Mouse (Mus musculus) limb, embryonic 11.5 days (tissue): ENCODE results near the gene B9d1. TPM values are rescaled to one million over a fixed set of nuclear protein-coding genes. Genes with fewer than 3 reads are reported as not detected.
A peak's percentile ranks its signal among the peaks of the same experiment; 100 is the strongest.

Source experiments
- ATAC-seq: fragments of 200-750 bp; cut with Nextera tagmentation; 2 replicates; pipeline ENCODE4 v1.8.0; 2017; ENCODE audit warnings: low read depth; ENCODE audit not compliant: insufficient number of reproducible peaks, low FRiP score, low TSS enrichment
- DNase-seq: peaks from one replicate; pipeline ENCODE4 v3.0.0-alpha.2; 2015; ENCODE audit warnings: low spot score
- H3K27ac ChIP-seq: fragments of 300-500 bp; sonication (generic); replicated peaks from 2 replicates; pipeline ENCODE4 v1.5.1; 2014; ENCODE audit warnings: low read depth, mild to moderate bottlenecking, low read length
- H3K27me3 ChIP-seq: fragments of 300-500 bp; sonication (generic); 2 replicates; pipeline ENCODE4 v1.6.1; 2014; ENCODE audit warnings: mild to moderate bottlenecking, low read length, mixed read lengths; ENCODE audit not compliant: control insufficient read depth, insufficient read depth
- H3K36me3 ChIP-seq: fragments of 300-500 bp; sonication (generic); 2 replicates; pipeline ENCODE4 v1.6.1; 2014; ENCODE audit warnings: mild to moderate bottlenecking, low read length, moderate library complexity, mixed read lengths; ENCODE audit not compliant: control insufficient read depth, insufficient read depth
- H3K4me1 ChIP-seq: fragments of 300-500 bp; sonication (generic); 2 replicates; pipeline ENCODE4 v1.6.1; 2014; ENCODE audit warnings: low read length, mixed read lengths; ENCODE audit not compliant: control insufficient read depth, insufficient read depth
- H3K4me2 ChIP-seq: fragments of 300-500 bp; sonication (generic); 2 replicates; pipeline ENCODE4 v1.6.1; 2014; ENCODE audit warnings: low read depth, mild to moderate bottlenecking, moderate library complexity; ENCODE audit not compliant: severe bottlenecking
- H3K4me3 ChIP-seq: fragments of 300-500 bp; sonication (generic); 2 replicates; pipeline ENCODE4 v1.5.1; 2014; ENCODE audit warnings: low read depth, low read length
- H3K9ac ChIP-seq: fragments of 300-500 bp; sonication (generic); 2 replicates; pipeline ENCODE4 v1.6.1; 2014; ENCODE audit warnings: mild to moderate bottlenecking, low read length
- H3K9me3 ChIP-seq: fragments of 300-500 bp; sonication (generic); 2 replicates; pipeline ENCODE4 v1.6.1; 2016; ENCODE audit warnings: low read length; ENCODE audit not compliant: control insufficient read depth
- WGBS: fragments of 180-500 bp; shearing (Covaris S2); extraction: QIAGEN DNeasy Blood & Tissue Kit; methylation state at CpG from one replicate; pipeline ENCODE4 v1.1.7; 2014; 5-methylcytosine and 5-hydroxymethylcytosine counted together
- polyA plus RNA-seq: library from polyadenylated mRNA; unstranded; fragments of >200 nt; fragmentation: Nextera tagmentation; extraction: Ambion mirVana; gene quantifications from 2 replicates; pipeline ENCODE4 v1.2.1, GENCODE M21; 2014

Gene B9d1
- polyA plus RNA-seq, 1 experiment from 2014 or later = 40.9 TPM

DNA sequence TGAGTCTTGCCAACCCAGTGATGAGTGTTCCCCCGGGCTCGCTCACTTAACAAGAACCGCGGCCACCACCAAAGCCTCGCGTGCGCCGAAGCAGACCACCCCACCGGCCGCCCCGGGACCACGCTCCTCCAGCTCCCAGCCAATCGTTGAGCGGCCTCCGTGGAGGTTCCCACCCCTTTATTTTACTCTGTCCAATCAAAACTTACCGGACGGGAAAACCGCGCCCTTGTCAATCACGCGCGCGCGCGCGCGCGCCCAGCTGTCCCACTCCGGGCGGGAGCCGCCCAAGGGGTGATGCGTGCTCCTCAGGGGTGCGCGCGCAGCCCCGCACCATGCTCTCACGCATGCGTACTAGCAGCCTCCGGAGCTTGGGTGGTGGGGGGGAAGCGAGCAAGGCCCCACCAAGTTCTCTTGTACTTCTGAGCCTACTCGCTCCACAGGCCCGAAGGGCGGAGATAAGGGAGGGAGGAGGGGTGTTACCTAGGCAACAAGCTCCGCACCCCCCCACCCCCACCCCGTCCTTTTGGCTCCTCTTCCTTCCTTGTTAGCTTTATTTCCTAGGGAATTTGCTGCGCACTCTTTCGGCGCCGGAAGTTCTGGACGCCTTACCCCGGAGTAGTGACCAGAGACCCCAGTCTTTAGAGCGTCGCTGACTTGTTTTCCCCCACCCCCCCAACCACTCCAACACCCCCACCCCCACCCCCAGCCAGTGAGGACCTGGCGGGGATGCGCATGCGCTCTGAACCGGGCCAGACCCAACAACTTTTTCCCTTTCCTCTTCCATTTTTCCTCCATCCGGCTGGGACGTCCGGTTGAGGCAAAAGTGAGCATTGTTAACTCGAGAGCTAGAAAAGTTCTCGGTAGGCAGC is 10.6 kb upstream of the B9d1 start, which contains the start of gene Mapk7:
Gene Mapk7, minus strand, starts transcription at position 278 of the 869 bp plus-strand sequence.
- peaks cover 18% of the 10 kb centered on the region for H3K36me3 ChIP-seq
- under 1% methylated on average over 56 of the region's 62 CpGs for WGBS
- H3K9me3 ChIP-seq = no peaks in the 10 kb centered on the region
- H3K4me3 ChIP-seq = peak within 1 kb of the TSS; percentile 84
- H3K4me2 ChIP-seq = peak within 1 kb of the TSS; percentile 80
- peak within 1 kb of the TSS; percentile 82 for H3K27ac ChIP-seq
- peaks cover 5% of the 10 kb centered on the region for H3K4me1 ChIP-seq
- DNase-seq (peak; percentile 100), ATAC-seq (peak; percentile 94)
- H3K27me3 ChIP-seq = no peaks in the 10 kb centered on the region
- peak within 1 kb of the TSS; percentile 85 for H3K9ac ChIP-seq

DNA sequence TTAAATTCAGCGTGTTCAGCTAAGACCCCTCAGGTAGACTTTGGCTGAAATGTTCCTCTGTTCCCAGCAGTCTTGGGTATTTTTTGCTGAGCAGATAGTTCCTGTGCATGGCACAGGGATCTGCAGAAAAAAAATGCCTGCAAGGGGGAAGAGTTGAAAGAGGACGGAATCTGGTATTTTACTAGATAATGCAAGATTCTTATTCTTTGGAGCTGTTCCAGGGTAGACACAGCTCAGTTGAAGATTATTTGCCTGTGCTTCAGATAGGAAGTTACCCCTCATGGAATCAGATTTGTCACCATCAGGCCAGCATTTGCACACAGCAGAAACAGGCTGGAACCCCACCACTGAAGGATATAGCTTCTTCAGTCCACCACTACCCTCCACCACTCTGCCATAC is 9.4 kb upstream of the B9d1 start:
- Histone ChIP-seq H3K36me3 (peaks cover 14% of the 10 kb centered on the region), H3K27ac (no peak overlapping the region), H3K9ac (no peak overlapping the region), H3K9me3 (no peaks in the 10 kb centered on the region), H3K27me3 (no peaks in the 10 kb centered on the region), H3K4me2 (no peak overlapping the region), H3K4me1 (peaks cover 8% of the 10 kb centered on the region), H3K4me3 (no peak overlapping the region)
- DNase-seq (no peak), ATAC-seq (no peak)
- 94% methylated on average over 2 of the region's 2 CpGs for WGBS

GRCm38 (mm10) chr11:61497490-61497889 is 7.5 kb upstream of the B9d1 start:
- no peak overlapping the region for H3K4me2 ChIP-seq
- H3K9me3 ChIP-seq = no peaks in the 10 kb centered on the region
- no peak overlapping the region for H3K9ac ChIP-seq
- 73% methylated on average over 1 of the region's 1 CpGs for WGBS
- no peaks in the 10 kb centered on the region for H3K27me3 ChIP-seq
- no peak for DNase-seq
- no peak overlapping the region for H3K27ac ChIP-seq
- no peak for ATAC-seq
- peaks cover 1% of the 10 kb centered on the region; the same call in 1 of the 2 replicates for H3K36me3 ChIP-seq
- peaks cover 8% of the 10 kb centered on the region for H3K4me1 ChIP-seq
- no peak overlapping the region for H3K4me3 ChIP-seq

GRCm38 (mm10) chr11:61498736-61499504 is 6.0 kb upstream of the B9d1 start:
- Histone ChIP-seq H3K4me2 (no peak overlapping the region), H3K4me3 (no peak overlapping the region), H3K36me3 (no peaks in the 10 kb centered on the region), H3K4me1 (peaks cover 3% of the 10 kb centered on the region; the same call in 1 of the 2 replicates), H3K9ac (no peak overlapping the region), H3K9me3 (no peaks in the 10 kb centered on the region), H3K27me3 (no peaks in the 10 kb centered on the region), H3K27ac (no peak overlapping the region)
- 71% methylated on average over 6 of the region's 6 CpGs for WGBS
- ATAC-seq (no peak), DNase-seq (no peak)

GRCm38 (mm10) chr11:61503933-61504332 is 1.0 kb upstream of the B9d1 start:
- no peak overlapping the region for H3K4me2 ChIP-seq
- WGBS = 47% methylated on average over 8 of the region's 8 CpGs
- H3K4me1 ChIP-seq = peaks cover 3% of the 10 kb centered on the region; the same call in 1 of the 2 replicates
- no peak overlapping the region for H3K4me3 ChIP-seq
- H3K9me3 ChIP-seq = no peaks in the 10 kb centered on the region
- no peak overlapping the region for H3K9ac ChIP-seq
- DNase-seq (no peak), ATAC-seq (no peak)
- no peaks in the 10 kb centered on the region for H3K36me3 ChIP-seq
- H3K27ac ChIP-seq = no peak overlapping the region
- H3K27me3 ChIP-seq = no peaks in the 10 kb centered on the region

DNA sequence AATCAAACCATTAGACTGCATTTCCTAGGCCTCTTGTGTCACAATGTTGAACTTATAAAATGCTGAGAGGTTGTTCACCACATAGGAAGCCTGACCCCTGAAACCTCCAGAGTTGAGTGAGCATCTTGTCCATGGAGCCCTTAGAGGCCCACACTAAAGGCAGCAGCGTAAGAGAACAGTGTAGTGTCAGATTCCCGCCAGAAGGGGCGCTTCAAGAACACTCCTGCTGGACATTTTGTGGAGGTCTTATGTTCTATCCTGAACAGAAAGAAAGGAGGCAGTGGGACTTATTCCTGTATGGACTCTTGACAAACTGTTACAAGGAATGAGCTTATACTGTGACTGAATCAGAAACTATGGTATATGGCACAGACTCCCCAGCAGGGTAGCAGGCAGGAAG is 10.0 kb downstream of the B9d1 start:
- ATAC-seq = no peak
- Histone ChIP-seq H3K4me1 (no peaks in the 10 kb centered on the region), H3K4me2 (no peak overlapping the region), H3K36me3 (peaks cover 6% of the 10 kb centered on the region; the same call in 1 of the 2 replicates), H3K9me3 (no peaks in the 10 kb centered on the region), H3K27ac (no peak overlapping the region), H3K27me3 (no peaks in the 10 kb centered on the region), H3K9ac (no peak overlapping the region), H3K4me3 (no peak overlapping the region)
- whole genome bisulfite sequencing = 43% methylated on average over 3 of the region's 3 CpGs
- DNase-seq = peak; percentile 68

DNA sequence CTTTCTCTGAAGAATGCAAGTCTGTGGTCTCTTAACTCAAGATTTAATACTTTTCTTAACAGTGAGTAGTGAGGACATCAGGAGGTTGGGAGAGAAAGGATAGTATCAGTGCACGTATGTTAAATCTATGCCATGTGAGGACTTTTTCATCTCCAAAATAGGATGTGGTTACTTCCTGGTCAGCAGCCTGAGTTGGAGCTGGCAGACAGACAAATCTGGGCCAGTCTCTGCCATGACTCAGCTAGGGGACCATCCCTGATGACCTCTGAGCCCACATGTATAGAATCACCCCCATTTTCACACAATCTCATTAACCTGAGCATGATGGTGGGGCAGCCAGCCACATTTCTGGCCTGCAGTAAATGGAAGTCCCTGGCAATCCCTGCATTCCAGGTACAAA is 13.0 kb downstream of the B9d1 start:
- Histone ChIP-seq H3K4me2 (no peak overlapping the region), H3K9me3 (no peaks in the 10 kb centered on the region), H3K27me3 (no peaks in the 10 kb centered on the region), H3K9ac (no peak overlapping the region), H3K4me1 (no peaks in the 10 kb centered on the region), H3K36me3 (peaks cover 5% of the 10 kb centered on the region; the same call in 1 of the 2 replicates), H3K27ac (no peak overlapping the region), H3K4me3 (no peak overlapping the region)
- WGBS = 92% methylated on average over 1 of the region's 1 CpGs
- DNase-seq (no peak), ATAC-seq (no peak)

GRCm38 (mm10) chr11:61518871-61519270 is 13.9 kb downstream of the B9d1 start:
- ATAC-seq (no peak), DNase-seq (no peak)
- WGBS = 94% methylated on average over 3 of the region's 3 CpGs
- peaks cover 3% of the 10 kb centered on the region; the same call in 1 of the 2 replicates for H3K36me3 ChIP-seq
- no peaks in the 10 kb centered on the region for H3K4me1 ChIP-seq
- H3K9me3 ChIP-seq = no peaks in the 10 kb centered on the region
- no peak overlapping the region for H3K27ac ChIP-seq
- no peak overlapping the region for H3K4me3 ChIP-seq
- no peak overlapping the region for H3K9ac ChIP-seq
- no peaks in the 10 kb centered on the region for H3K27me3 ChIP-seq
- no peak overlapping the region for H3K4me2 ChIP-seq
